Mouse (Mus musculus): ENCODE results near the gene Slc16a1.
A peak's percentile ranks its signal among the peaks of the same experiment; 100 is the strongest.
"Not testable (repeated sequence)": the region's sequence is repeated elsewhere in the genome, so short reads cannot be mapped to it uniquely, and the experiment has no call there.

The Slc16a1 gene

GRCm38 (mm10) chr3:104675258-104675851 is 36.9 kb downstream of the Slc16a1 start:
- DNase-seq, result peak; percentile 87

- peak; percentile 93 for DNase-seq
These were observed 39.3 kb downstream of the Slc16a1 start for GRCm38 (mm10) chr3:104677781-104678180.

- no peak for DNase-seq
These were observed 40.4 kb downstream of the Slc16a1 start for GRCm38 (mm10) chr3:104678826-104679225.

GRCm38 (mm10) chr3:104682671-104683504 is 44.4 kb downstream of the Slc16a1 start:
- peak; percentile 65 for DNase-seq

- DNase-seq, result peak; percentile 83
These were observed 62.4 kb downstream of the Slc16a1 start for GRCm38 (mm10) chr3:104700751-104701335.

- DNase-seq, result peak; percentile 75
These were observed 63.3 kb downstream of the Slc16a1 start for GRCm38 (mm10) chr3:104701761-104702160.

GRCm38 (mm10) chr3:104703941-104704340 is 65.5 kb downstream of the Slc16a1 start:
- no peak for DNase-seq

- no peak for DNase-seq
These were observed 68.0 kb downstream of the Slc16a1 start for GRCm38 (mm10) chr3:104706446-104706845.

GRCm38 (mm10) chr3:104706951-104707771 is 68.7 kb downstream of the Slc16a1 start:
- DNase-seq, result not testable (repeated sequence)

- not testable (repeated sequence) for DNase-seq
These were observed 69.3 kb downstream of the Slc16a1 start for GRCm38 (mm10) chr3:104707772-104708144.

Data from kidney, adult 9 months (tissue).